Mouse (Mus musculus) T-cell, adult 66 days (primary cell): Measurements from ENCODE around the gene Ldlrap1. TPM values are rescaled to one million over a fixed set of nuclear protein-coding genes. Genes with fewer than 3 reads are reported as not detected.

ENCODE experiments used
- total RNA-seq, 2 experiments: library from RNA; stranded (reverse); gene quantifications; 3 replicates in 1 of 2; 4 replicates in 1 of 2; pipeline ENCODE4 v1.2.4; 2023

Ldlrap1 gene
- 10 to 100 TPM; 96.2 to 99.9 TPM for total RNA-seq

DNA sequence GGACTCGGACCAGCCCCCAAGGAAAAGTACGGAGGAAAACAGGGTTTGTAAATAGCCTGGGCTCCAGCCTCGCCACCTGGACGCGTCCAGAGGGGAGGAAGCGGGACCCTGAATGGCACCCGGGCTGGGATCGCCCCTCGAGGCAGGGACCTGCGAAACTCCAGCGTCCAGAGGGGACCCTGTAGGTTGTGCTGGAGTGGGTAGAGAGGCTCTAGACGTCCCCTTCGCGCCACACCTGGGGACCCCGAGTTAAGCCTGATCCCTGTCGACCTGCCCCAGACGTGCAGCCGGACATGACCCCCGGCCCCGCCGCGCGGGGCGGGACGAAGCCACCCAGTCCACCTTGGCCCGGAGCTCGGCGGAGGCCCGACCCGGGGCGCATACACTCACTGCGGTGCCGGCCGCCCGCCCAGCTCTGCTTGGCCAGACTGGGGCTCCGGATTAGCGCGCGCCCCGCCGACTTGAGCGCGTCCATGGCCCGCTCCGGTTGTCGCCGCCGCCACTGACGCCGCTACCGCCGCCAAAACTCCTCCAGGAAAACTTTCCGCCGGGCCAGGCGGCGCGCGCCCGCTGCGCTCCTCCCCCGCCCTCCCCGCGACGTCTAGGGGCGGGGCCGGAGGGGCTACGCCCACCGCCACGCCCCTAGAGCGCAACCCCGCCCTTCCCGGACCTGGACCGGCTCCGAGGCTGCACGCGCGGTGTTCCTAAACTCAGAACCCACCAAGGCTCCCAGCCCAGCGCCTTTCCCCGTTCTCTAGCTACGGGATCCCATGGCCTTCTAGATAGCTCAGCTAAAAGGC lies at the start of gene Ldlrap1:
Gene Ldlrap1, minus strand, starts transcription at position 599 of the 800 bp plus-strand sequence.

DNA sequence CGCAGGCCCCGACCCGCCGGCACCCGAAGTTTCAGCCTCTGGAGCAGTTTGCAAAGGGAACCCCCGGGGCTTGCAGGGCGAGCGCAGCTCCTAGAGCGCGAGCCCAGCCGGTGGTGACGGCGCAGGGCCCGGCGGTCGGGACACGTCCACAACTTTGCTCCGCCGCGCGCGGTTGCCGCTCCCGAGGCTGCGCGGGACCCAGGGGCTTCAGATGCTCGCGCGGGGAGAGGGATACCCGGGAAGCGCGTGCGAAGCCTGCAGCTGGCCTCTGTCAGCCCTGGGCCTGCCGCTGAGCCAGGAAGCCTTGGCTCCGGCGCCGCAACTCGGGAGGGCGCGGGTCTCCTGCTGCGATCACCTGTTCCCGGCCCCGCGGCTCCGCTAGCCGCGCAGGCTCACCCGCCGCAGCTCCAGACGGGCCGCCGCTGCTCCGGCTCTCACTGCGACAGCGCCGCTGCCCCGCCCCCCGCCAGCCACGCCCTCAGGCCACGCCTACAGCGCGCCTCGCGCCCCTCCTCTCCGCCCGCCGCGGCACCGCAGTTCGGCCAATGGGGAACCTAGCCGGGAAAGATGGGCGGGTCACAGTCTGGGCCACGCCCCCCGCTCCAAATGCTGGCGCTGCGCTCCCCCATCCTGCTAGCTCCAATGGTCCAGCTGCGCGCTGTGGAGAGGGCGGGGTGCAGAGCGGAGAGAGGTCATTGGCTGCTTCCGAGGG lies 63.8 kb downstream of the Ldlrap1 start, which contains the start of gene Man1c1:
Gene Man1c1, minus strand, starts transcription at position 456 of the 712 bp plus-strand sequence.

Other genes starting within 250 kb of the Ldlrap1 start
- 10 to 100 TPM; 49.0 to 50.6 TPM for gene Mtfr1l, start 232.6 kb downstream of the Ldlrap1 start, total RNA-seq
- 1 to 10 TPM; 1.1 to 1.7 TPM for gene Selenon, start 215.9 kb downstream of the Ldlrap1 start, total RNA-seq
- gene Man1c1, start 63.7 kb downstream of the Ldlrap1 start, total RNA-seq, result 1 to 10 TPM; 7.4 to 8.1 TPM
- gene Maco1, start 85.3 kb upstream of the Ldlrap1 start, total RNA-seq, result 10 to 100 TPM; 25.4 to 30.3 TPM
- not detected for gene Rhd, start 96.5 kb upstream of the Ldlrap1 start, total RNA-seq
- gene Tmem50a, start 147.0 kb upstream of the Ldlrap1 start, total RNA-seq, result 100 to 1,000 TPM; 153 to 173 TPM
- 100 to 1,000 TPM; 460 to 555 TPM for gene Rsrp1, start 155.6 kb upstream of the Ldlrap1 start, total RNA-seq
- gene Syf2, start 162.9 kb upstream of the Ldlrap1 start, total RNA-seq, result 100 to 1,000 TPM; 209 to 226 TPM